Mouse (Mus musculus) liver (tissue): Measurements from ENCODE around the gene Cyb5d1.
A peak's percentile ranks its signal among the peaks of the same experiment; 100 is the strongest.

Source experiments
- DNase-seq: peaks from one replicate; pipeline ENCODE4 v3.0.0-alpha.2; 2020; ENCODE audit warnings: mixed read lengths

Cyb5d1 gene

DNA sequence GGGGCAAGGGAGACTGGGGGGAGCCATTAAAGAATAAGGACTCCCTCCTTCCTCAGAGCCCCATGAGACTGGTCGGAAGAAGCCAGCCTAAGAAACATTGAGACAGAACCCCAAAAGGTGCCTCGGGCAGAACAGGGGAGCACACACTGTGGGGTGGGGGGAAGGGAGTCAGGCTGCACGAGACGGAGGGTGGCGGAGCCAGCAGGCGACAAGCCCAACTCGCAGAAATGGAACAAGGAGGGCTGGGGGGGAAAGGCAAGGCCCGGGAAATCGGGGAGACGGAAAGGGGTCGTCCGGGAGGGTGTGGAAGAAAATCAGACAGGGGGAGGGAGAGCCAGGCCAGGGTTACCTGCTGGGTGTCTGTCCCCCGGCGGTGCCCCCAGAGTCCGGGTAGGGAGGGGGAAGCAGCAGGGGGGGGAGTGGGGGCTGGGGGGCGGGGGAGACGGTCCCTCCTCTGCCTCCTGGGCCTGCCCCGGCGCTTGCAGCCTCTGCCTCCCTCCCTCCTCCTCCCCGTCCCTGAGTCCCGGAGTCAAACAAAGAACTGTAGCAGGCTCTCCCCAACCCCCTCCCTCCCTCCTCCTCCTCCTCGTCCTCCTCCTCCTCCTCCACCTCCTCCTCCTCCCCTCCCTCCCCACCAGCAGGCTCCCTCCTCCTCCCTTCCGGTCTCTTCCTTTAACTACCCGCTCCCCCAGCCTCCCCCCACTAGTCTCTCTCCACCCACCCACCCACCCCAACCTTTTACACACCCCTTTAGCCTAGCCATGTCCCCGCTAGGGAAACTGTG, 20.4 kb upstream of the Cyb5d1 start:
- DNase-seq: peak; percentile 70

DNA sequence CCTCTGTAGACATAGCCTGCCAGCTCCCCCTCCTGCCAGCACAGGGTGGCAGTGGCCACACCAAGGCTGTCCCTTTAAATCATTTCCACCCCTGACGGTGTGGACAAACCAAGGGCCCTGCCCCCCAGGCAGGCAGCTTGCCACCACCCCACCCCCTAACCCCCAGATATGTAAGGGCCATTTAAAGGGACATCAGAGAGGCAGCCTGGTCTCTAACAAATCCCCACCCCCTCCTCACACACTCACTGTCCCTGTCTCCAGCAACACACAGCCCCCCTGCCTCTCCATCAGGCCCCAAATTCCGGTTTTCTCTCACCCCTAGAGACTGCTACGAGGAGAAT, 19.9 kb upstream of the Cyb5d1 start:
- peak; percentile 49 for DNase-seq

- DNase-seq: no peak
Measured at GRCm38 (mm10) chr11:69414421-69415326, 19.2 kb upstream of the Cyb5d1 start.

GRCm38 (mm10) chr11:69413221-69414181, 18.1 kb upstream of the Cyb5d1 start, which contains the start of gene Kdm6b:
Gene Kdm6b, minus strand, starts transcription at chr11:69413675.
- DNase-seq: peak; percentile 33

GRCm38 (mm10) chr11:69412548-69412947, 17.1 kb upstream of the Cyb5d1 start:
- DNase-seq: no peak

- DNase-seq: peak; percentile 87
Measured at GRCm38 (mm10) chr11:69411538-69412203, 16.2 kb upstream of the Cyb5d1 start.

- DNase-seq: peak; percentile 95
Measured at GRCm38 (mm10) chr11:69411073-69411535, 15.7 kb upstream of the Cyb5d1 start.

DNA sequence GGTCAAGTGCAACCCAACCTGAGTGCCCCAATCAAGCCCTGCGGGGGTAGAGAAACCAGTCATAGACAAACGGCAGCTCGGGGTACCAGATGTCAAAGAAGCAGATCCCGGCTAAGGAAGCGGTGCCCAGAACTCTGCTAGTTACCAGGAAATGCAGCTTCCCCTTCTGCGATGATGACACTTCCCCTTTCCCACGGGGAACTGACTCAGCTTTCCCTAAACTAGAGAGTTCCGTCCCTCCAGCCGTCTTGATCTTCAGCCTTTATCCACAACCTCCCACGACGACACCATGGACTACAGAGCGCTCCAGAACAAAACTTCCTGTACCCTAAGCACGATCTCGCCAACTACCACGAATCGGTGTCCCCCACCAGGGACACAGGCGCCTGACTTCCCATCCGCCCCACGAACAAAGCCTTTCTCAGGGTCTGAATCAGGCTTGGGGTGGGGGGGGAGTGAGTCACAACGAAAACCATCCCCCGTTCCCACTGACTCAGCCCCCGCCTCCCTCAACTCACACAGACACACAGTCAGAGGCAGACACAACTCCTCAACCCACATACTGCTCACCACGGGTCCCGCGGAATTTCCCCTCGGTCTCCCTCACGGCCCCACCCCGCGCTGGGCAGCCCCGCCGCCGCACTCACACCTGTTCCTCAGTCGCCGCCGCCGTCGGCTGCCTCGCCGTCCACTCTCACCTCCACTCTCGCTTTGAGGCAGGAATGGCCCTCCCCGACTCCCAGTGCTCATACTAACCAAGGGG, 15.1 kb upstream of the Cyb5d1 start:
- DNase-seq: peak; percentile 66

DNA sequence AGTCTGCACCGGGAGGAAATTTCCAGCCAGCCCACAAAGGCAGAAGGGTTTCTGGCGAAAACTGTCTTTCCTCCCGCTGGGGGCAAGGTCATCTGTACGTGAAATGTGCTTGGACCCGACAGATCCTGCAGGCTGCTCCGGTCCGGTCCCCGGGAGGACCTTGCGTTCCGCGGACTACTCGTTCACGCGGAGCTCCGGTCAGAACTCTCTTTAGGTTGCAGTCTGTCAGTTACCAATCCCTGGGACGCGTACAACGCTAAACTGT, 14.5 kb upstream of the Cyb5d1 start:
- DNase-seq: peak; percentile 51

DNA sequence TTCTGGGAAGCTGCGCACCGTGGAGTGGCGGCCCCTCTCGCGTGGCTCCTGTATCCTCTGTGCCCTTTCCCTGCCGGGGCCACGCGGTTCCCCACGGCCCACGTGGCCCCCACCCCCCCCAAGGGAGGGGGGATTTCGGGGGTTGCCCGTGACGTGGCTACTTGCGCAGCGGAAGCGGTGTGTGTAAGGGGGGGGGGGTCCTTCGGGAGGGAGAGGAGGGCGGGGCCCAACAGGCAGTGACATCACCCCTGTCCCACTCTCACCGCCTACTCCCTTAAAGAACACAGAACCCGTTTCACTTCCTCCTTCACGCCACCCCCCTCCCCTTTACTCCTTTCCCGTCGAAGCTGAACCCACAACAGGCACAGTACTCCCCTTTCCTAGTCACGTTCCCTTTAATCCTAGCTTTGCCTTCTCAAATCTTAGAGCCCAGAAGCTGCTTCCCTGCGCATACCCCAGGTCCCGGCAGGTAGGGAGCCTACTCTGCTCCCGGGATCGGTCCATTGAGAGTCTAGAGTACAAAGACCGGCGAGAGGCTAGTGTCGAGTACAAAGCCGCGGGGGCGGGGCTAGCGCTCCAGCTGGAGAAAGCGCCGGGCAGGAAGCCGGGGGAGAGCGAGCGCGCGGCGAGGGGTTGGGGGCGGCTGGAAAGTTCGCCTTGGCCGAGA, 14.1 kb upstream of the Cyb5d1 start:
- peak; percentile 89 for DNase-seq

GRCm38 (mm10) chr11:69408541-69409377, 13.3 kb upstream of the Cyb5d1 start:
- peak; percentile 87 for DNase-seq

GRCm38 (mm10) chr11:69407724-69408004, 12.2 kb upstream of the Cyb5d1 start:
- no peak for DNase-seq

GRCm38 (mm10) chr11:69406867-69407723, 11.7 kb upstream of the Cyb5d1 start:
- no peak for DNase-seq

DNA sequence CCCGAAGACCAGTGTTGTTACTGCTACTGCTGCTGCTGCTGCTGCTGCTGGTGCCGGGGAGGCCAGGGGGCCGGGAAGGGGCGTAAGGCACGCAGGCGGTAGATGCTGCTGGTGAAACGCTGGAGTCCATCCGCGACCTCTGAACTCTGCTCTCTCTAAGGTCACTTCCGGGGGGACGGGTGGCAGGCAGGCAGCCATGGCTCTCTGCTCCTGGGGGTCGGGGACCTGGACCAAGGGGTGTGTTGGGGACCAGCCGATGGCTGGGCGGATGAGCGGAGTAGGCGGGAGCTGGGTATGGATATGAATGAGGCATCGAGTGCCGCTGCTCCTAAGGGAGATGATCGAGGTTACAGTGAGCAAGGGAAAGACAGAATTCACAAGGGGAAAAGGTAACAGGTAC, 10.9 kb upstream of the Cyb5d1 start:
- DNase-seq: no peak

- no peak for DNase-seq
Measured at GRCm38 (mm10) chr11:69405397-69406200, 10.2 kb upstream of the Cyb5d1 start.

DNA sequence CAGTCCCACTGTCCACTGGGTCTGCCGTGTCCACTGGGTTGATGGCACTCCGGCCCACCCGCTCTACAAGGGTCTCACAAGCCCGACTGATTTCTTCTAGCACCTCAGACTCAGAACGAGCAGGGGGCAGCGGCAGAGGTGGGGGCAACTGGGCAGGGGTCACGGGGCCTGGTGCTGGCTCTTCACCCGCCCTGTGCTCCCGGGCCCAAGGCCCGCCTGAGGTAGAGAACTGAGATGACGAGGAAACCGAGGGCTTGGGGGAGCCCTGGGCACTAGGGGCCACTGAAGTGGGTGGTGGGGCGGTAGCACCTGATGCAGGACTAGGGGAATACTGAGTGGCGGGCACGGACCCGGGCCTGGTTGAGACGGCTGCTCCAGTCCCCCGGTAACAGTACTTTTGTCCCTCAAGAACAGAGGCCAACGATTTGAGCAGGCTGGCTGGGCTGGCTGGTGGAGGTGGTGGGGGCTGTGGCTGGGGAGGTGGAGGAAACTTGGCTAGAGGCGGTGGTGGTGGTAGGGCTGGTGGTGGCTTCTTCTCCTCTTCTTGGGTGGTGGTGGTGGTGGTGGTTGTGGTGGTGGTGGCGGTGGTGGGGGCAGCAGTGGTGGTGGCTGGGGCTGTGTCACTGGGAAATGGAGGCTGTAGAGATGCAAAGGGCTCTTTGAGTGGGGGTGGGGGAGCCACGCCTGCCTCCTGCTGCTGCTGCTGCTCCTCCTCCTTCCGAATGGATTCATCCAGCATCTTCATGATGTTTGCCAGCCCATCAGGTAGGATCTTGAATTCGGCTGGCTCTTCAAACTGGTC, 9.4 kb upstream of the Cyb5d1 start:
- DNase-seq: no peak
